Mouse (Mus musculus): ENCODE results near the gene Tgm4.

Tgm4 gene

GRCm38 (mm10) chr9:123107186-123107585 is 72.7 kb downstream of the Tgm4 start:
- DNase-seq (ENCODE audit: low spot score) = no peak

GRCm38 (mm10) chr9:123109188-123109587 is 74.7 kb downstream of the Tgm4 start:
- no peak for DNase-seq (ENCODE audit: low spot score)

- DNase-seq (ENCODE audit: low spot score) = no peak
Observed at GRCm38 (mm10) chr9:123111751-123112221, 77.3 kb downstream of the Tgm4 start.

- peak; percentile 80 for DNase-seq (ENCODE audit: low spot score)
Observed at GRCm38 (mm10) chr9:123112805-123113521, 78.4 kb downstream of the Tgm4 start, which contains the start of the genes Zdhhc3 and Exosc7. Gene Zdhhc3, minus strand, starts transcription at chr9:123113205. Gene Exosc7, plus strand, starts transcription at chr9:123113215.

GRCm38 (mm10) chr9:123113931-123114330 is 79.4 kb downstream of the Tgm4 start:
- DNase-seq (ENCODE audit: low spot score) = no peak

GRCm38 (mm10) chr9:123115566-123115965 is 81.0 kb downstream of the Tgm4 start:
- no peak for DNase-seq (ENCODE audit: low spot score)

Data from ovary, postnatal 10 days (tissue).